Mouse (Mus musculus): ENCODE results near the gene Picalm. TPM values are rescaled to one million over a fixed set of nuclear protein-coding genes. Genes with fewer than 3 reads are reported as not detected.
"Not testable (repeated sequence)": the region's sequence is repeated elsewhere in the genome, so short reads cannot be mapped to it uniquely, and the experiment has no call there.

Gene Picalm
- total RNA-seq, 2 experiments from 2014 or later: 168 to 206 TPM

GRCm38 (mm10) chr7:90130501-90131375 is 725 bp downstream of the Picalm start:
- peak in 1 of 2 experiments; percentile 26 for DNase-seq (ENCODE audit: low spot score in 2 of 2)

GRCm38 (mm10) chr7:90131376-90131651 is 1.3 kb downstream of the Picalm start:
- no peak for DNase-seq (ENCODE audit: low spot score in 2 of 2)

- DNase-seq (ENCODE audit: low spot score in 2 of 2): no peak
Observed at GRCm38 (mm10) chr7:90131831-90132241, 1.8 kb downstream of the Picalm start.

- no peak for DNase-seq (ENCODE audit: low spot score in 2 of 2)
Observed at GRCm38 (mm10) chr7:90132322-90132721, 2.3 kb downstream of the Picalm start.

GRCm38 (mm10) chr7:90136736-90137135 is 6.7 kb downstream of the Picalm start:
- no peak for DNase-seq (ENCODE audit: low spot score in 2 of 2)

- no peak for DNase-seq (ENCODE audit: low spot score in 2 of 2)
Observed at GRCm38 (mm10) chr7:90138359-90138758, 8.3 kb downstream of the Picalm start.

- DNase-seq (ENCODE audit: low spot score in 2 of 2): no peak
Observed at GRCm38 (mm10) chr7:90140290-90140689, 10.3 kb downstream of the Picalm start.

GRCm38 (mm10) chr7:90144275-90144674 is 14.3 kb downstream of the Picalm start:
- DNase-seq (ENCODE audit: low spot score in 2 of 2): no peak

- no peak for DNase-seq (ENCODE audit: low spot score in 2 of 2)
Observed at GRCm38 (mm10) chr7:90144971-90145370, 15.0 kb downstream of the Picalm start.

GRCm38 (mm10) chr7:90145376-90145775 is 15.4 kb downstream of the Picalm start:
- no peak for DNase-seq (ENCODE audit: low spot score in 2 of 2)

- no peak for DNase-seq (ENCODE audit: low spot score in 2 of 2)
Observed at GRCm38 (mm10) chr7:90145897-90146296, 15.9 kb downstream of the Picalm start.

- DNase-seq (ENCODE audit: low spot score in 2 of 2): no peak
Observed at GRCm38 (mm10) chr7:90146321-90146720, 16.3 kb downstream of the Picalm start.

GRCm38 (mm10) chr7:90148023-90148422 is 18.0 kb downstream of the Picalm start:
- no peak for DNase-seq (ENCODE audit: low spot score in 2 of 2)

GRCm38 (mm10) chr7:90148516-90148915 is 18.5 kb downstream of the Picalm start:
- DNase-seq (ENCODE audit: low spot score in 2 of 2): no peak

- peak in 1 of 2 experiments; percentile 48 for DNase-seq (ENCODE audit: low spot score in 2 of 2)
Observed at GRCm38 (mm10) chr7:90150311-90150710, 20.3 kb downstream of the Picalm start.

- DNase-seq (ENCODE audit: low spot score in 2 of 2): no peak
Observed at GRCm38 (mm10) chr7:90158034-90158433, 28.0 kb downstream of the Picalm start.

- no peak for DNase-seq (ENCODE audit: low spot score in 2 of 2)
Observed at GRCm38 (mm10) chr7:90160598-90160997, 30.6 kb downstream of the Picalm start.

GRCm38 (mm10) chr7:90164276-90164675 is 34.3 kb downstream of the Picalm start:
- no peak for DNase-seq (ENCODE audit: low spot score in 2 of 2)

GRCm38 (mm10) chr7:90165970-90166369 is 36.0 kb downstream of the Picalm start:
- DNase-seq (ENCODE audit: low spot score in 2 of 2): no peak

- DNase-seq (ENCODE audit: low spot score in 2 of 2): not testable (repeated sequence)
Observed at GRCm38 (mm10) chr7:90167777-90168176, 37.8 kb downstream of the Picalm start.

GRCm38 (mm10) chr7:90173778-90174177 is 43.8 kb downstream of the Picalm start:
- DNase-seq (ENCODE audit: low spot score in 2 of 2): no peak

GRCm38 (mm10) chr7:90175576-90175975 is 45.6 kb downstream of the Picalm start:
- no peak for DNase-seq (ENCODE audit: low spot score in 2 of 2)

GRCm38 (mm10) chr7:90180635-90181034 is 50.6 kb downstream of the Picalm start:
- no peak for DNase-seq (ENCODE audit: low spot score in 2 of 2)

Data from gastrocnemius, postnatal 4 days (tissue).